Comparison of ENCODE assay signal across 9 mouse cellular contexts in genomic region chr2:163643576-163643971, GRCm38 (mm10). TPM values are rescaled to one million over a fixed set of nuclear protein-coding genes. Genes with fewer than 3 reads are reported as not detected.
DNase-seq lines count a peak whose midpoint lies in the region; ATAC-seq and TF ChIP-seq lines count a peak whose summit lies in the region.
"Had no signal": no experiment of that assay in that cellular context is flagged by ENCODE, and none has a peak within 500 bp of the region (broad histone marks: within the 10 kb centered on the region; RNA-seq: fewer than 3 reads in every experiment).

No protein-coding gene starts in this region.

- peak overlapping the region; percentile 36 to 97; a peak in 3 of 4 replicates for H3K4me3 ChIP-seq in heart, embryonic 14.5 days (ENCODE audit: control insufficient read depth in 1 of 2, insufficient read depth in 1 of 2, low read depth in 1 of 2, low read length in 2 of 2)
- H3K4me3 ChIP-seq in heart, postnatal 0 days (ENCODE audit: low read depth, low read length): peak overlapping the region; percentile 66

- no peak for TF ChIP-seq CTCF in heart, postnatal 0 days (IDR thresholded peaks at IDR 0.05; ENCODE audit: low read depth)

- peak overlapping the region; percentile 93 for H3K9ac ChIP-seq in heart, embryonic 14.5 days (ENCODE audit: low read length)
- peak overlapping the region; percentile 76 for H3K9ac ChIP-seq in heart, postnatal 0 days (replicated peaks; ENCODE audit: low read depth, low read length)

- 36% methylated on average over 2 of the region's 2 CpGs for WGBS in heart, embryonic 14.5 days
- 32% methylated on average over 2 of the region's 2 CpGs for WGBS in heart, postnatal 0 days

- peaks cover 8 to 58% of the 10 kb centered on the region in 2 experiments for H3K4me1 ChIP-seq in heart, embryonic 14.5 days (ENCODE audit: control insufficient read depth in 2 of 2, insufficient read depth in 2 of 2, low read length in 2 of 2)
- H3K4me1 ChIP-seq in heart, postnatal 0 days (ENCODE audit: control insufficient read depth, insufficient read depth): peaks cover 52% of the 10 kb centered on the region

- TF ChIP-seq EP300 in heart, postnatal 0 days (IDR thresholded peaks at IDR 0.05; ENCODE audit: low read depth): no peak

- H3K4me2 ChIP-seq in heart, embryonic 14.5 days (ENCODE audit: low read length): peak overlapping the region; percentile 72
- H3K4me2 ChIP-seq in heart, postnatal 0 days (ENCODE audit: low read depth, low read length): peak overlapping the region; percentile 58

- peaks cover 16% of the 10 kb centered on the region; the same call in 1 of the 2 replicates for H3K36me3 ChIP-seq in heart, embryonic 14.5 days (ENCODE audit: control insufficient read depth, insufficient read depth, low read length)
- 0 out of 2 replicates have a peak, but pooled peaks cover 2% of the 10 kb centered on the region for H3K36me3 ChIP-seq in heart, postnatal 0 days (replicated peaks; ENCODE audit: control insufficient read depth, insufficient read depth, low read length)

- H3K27me3 ChIP-seq in heart, embryonic 14.5 days (ENCODE audit: control insufficient read depth, insufficient read depth, low read length): no peaks in the 10 kb centered on the region
- H3K27me3 ChIP-seq in heart, postnatal 0 days (ENCODE audit: control insufficient read depth, insufficient read depth, low read length): no peaks in the 10 kb centered on the region

- H3K9me3 ChIP-seq in heart, embryonic 14.5 days (ENCODE audit: control insufficient read depth, low read length): no peaks in the 10 kb centered on the region
- no peaks in the 10 kb centered on the region for H3K9me3 ChIP-seq in heart, postnatal 0 days (replicated peaks; ENCODE audit: control insufficient read depth, low read length)

- no peak for DNase-seq in heart, postnatal 4 days
- peak; percentile 18 for DNase-seq in MEL-GATA-1-ER (ENCODE audit: extremely low read depth, low read depth)
- DNase-seq in heart, postnatal 0 days (ENCODE audit: low spot score): no peak
- no peak for DNase-seq in testis, postnatal 10 days (ENCODE audit: low spot score)
- no peak for DNase-seq in thymus, postnatal 10 days (ENCODE audit: low spot score in 2 of 2)
- DNase-seq in kidney, adult 9 months: no peak
- DNase-seq: right cerebral cortex, adult 18-20 months had no signal

- ATAC-seq in heart, embryonic 14.5 days (ENCODE audit: insufficient number of reproducible peaks, insufficient read depth, low FRiP score, low read depth): no peak
- ATAC-seq in heart, postnatal 0 days (ENCODE audit: insufficient read depth, low read depth): no peak
- 0 out of 2 replicates have a peak, but pooled peaks have one; percentile 0 for ATAC-seq in megakaryocyte-erythroid progenitor cell, adult 5-6 weeks (replicated peaks; ENCODE audit: low FRiP score, low TSS enrichment, poor library complexity, severe bottlenecking)

- H3K27ac ChIP-seq in heart, embryonic 14.5 days (replicated peaks in 1 of 2; ENCODE audit: control insufficient read depth in 1 of 2, insufficient read depth in 1 of 2, low read depth in 2 of 2, low read length in 2 of 2): peak overlapping the region; percentile 63 to 100
- H3K27ac ChIP-seq in heart, postnatal 0 days (ENCODE audit: low read depth): peak overlapping the region; percentile 95

RNA-seq across cellular contexts. Expression of gene Serinc3, which starts 1.4 kb away (rescaled TPM):
- polyA plus RNA-seq in heart, embryonic 14.5 days (2014; fragmentation: Nextera tagmentation; extraction: Ambion mirVana): 76.5 and 79.0 TPM in 2 replicates
- 100 to 1,000 TPM; 239 to 253 TPM for total RNA-seq in heart, postnatal 4 days (2021)
- 181 and 193 TPM in 2 replicates for total RNA-seq in heart, postnatal 0 days (2014; rRNA removed; ENCODE audit: low replicate concordance)
- polyA plus RNA-seq in heart, postnatal 0 days (2015; fragmentation: Nextera tagmentation; extraction: Ambion mirVana): 61.3 and 62.4 TPM in 2 replicates
- 438 and 460 TPM in 2 replicates for total RNA-seq in megakaryocyte-erythroid progenitor cell, adult 5-6 weeks (2014; fragmentation: Nextera tagmentation)
- total RNA-seq in megakaryocyte-erythroid progenitor cell, adult 5-6 weeks (2017): 469 and 531 TPM in 2 replicates

RNA-seq across cellular contexts. Expression of gene Pkig, which starts 14.6 kb away (rescaled TPM):
- polyA plus RNA-seq in heart, embryonic 14.5 days (2014; fragmentation: Nextera tagmentation; extraction: Ambion mirVana): 324 and 359 TPM in 2 replicates
- 100 to 1,000 TPM; 204 to 207 TPM for total RNA-seq in heart, postnatal 4 days (2021)
- total RNA-seq in heart, postnatal 0 days (2014; rRNA removed; ENCODE audit: low replicate concordance): 363 and 431 TPM in 2 replicates
- polyA plus RNA-seq in heart, postnatal 0 days (2015; fragmentation: Nextera tagmentation; extraction: Ambion mirVana): 495 and 511 TPM in 2 replicates
- total RNA-seq in megakaryocyte-erythroid progenitor cell, adult 5-6 weeks (2014; fragmentation: Nextera tagmentation): 92.1 and 105 TPM in 2 replicates
- 38.2 and 70.3 TPM in 2 replicates for total RNA-seq in megakaryocyte-erythroid progenitor cell, adult 5-6 weeks (2017)

RNA-seq across cellular contexts. Expression of gene Ttpal, which starts 41.5 kb away (rescaled TPM):
- 23.7 and 24.2 TPM in 2 replicates for polyA plus RNA-seq in heart, embryonic 14.5 days (2014; fragmentation: Nextera tagmentation; extraction: Ambion mirVana)
- total RNA-seq in heart, postnatal 4 days (2021): 10 to 100 TPM; 13.1 to 14.0 TPM
- total RNA-seq in heart, postnatal 0 days (2014; rRNA removed; ENCODE audit: low replicate concordance): 14.5 and 58.3 TPM in 2 replicates
- 8.8 TPM in 2 replicates for polyA plus RNA-seq in heart, postnatal 0 days (2015; fragmentation: Nextera tagmentation; extraction: Ambion mirVana)
- 15.6 and 27.3 TPM in 2 replicates for total RNA-seq in megakaryocyte-erythroid progenitor cell, adult 5-6 weeks (2014; fragmentation: Nextera tagmentation)
- total RNA-seq in megakaryocyte-erythroid progenitor cell, adult 5-6 weeks (2017): 9.0 and 10.9 TPM in 2 replicates
